Mouse (Mus musculus): Measurements from ENCODE around the gene Ccm2l.

Ccm2l gene

GRCm38 (mm10) chr2:153065747-153066508, at the start of gene Ccm2l:
Gene Ccm2l, plus strand, starts transcription at chr2:153065955.
- DNase-seq (ENCODE audit: low spot score) = no peak

GRCm38 (mm10) chr2:153016786-153017185, 49.0 kb upstream of the Ccm2l start:
- no peak for DNase-seq (ENCODE audit: low spot score)

GRCm38 (mm10) chr2:153019355-153019754, 46.4 kb upstream of the Ccm2l start:
- DNase-seq (ENCODE audit: low spot score) = no peak

- no peak for DNase-seq (ENCODE audit: low spot score)
Observed at GRCm38 (mm10) chr2:153021163-153021562, 44.6 kb upstream of the Ccm2l start.

- DNase-seq (ENCODE audit: low spot score) = no peak
Observed at GRCm38 (mm10) chr2:153022855-153023254, 42.9 kb upstream of the Ccm2l start.

GRCm38 (mm10) chr2:153026052-153026451, 39.7 kb upstream of the Ccm2l start:
- no peak for DNase-seq (ENCODE audit: low spot score)

GRCm38 (mm10) chr2:153027501-153027900, 38.3 kb upstream of the Ccm2l start:
- no peak for DNase-seq (ENCODE audit: low spot score)

- no peak for DNase-seq (ENCODE audit: low spot score)
Observed at GRCm38 (mm10) chr2:153030422-153030821, 35.3 kb upstream of the Ccm2l start.

- DNase-seq (ENCODE audit: low spot score) = no peak
Observed at GRCm38 (mm10) chr2:153031126-153032082, 34.4 kb upstream of the Ccm2l start, which contains the start of gene Xkr7. Gene Xkr7, plus strand, starts transcription at chr2:153031852.

GRCm38 (mm10) chr2:153032083-153032842, 33.5 kb upstream of the Ccm2l start:
- no peak for DNase-seq (ENCODE audit: low spot score)

- DNase-seq (ENCODE audit: low spot score) = no peak
Observed at GRCm38 (mm10) chr2:153032973-153033372, 32.8 kb upstream of the Ccm2l start.

- DNase-seq (ENCODE audit: low spot score) = no peak
Observed at GRCm38 (mm10) chr2:153033545-153034230, 32.1 kb upstream of the Ccm2l start.

- no peak for DNase-seq (ENCODE audit: low spot score)
Observed at GRCm38 (mm10) chr2:153036690-153037089, 29.1 kb upstream of the Ccm2l start.

- no peak for DNase-seq (ENCODE audit: low spot score)
Observed at GRCm38 (mm10) chr2:153043886-153044285, 21.9 kb upstream of the Ccm2l start.

GRCm38 (mm10) chr2:153045884-153046299, 19.9 kb upstream of the Ccm2l start:
- DNase-seq (ENCODE audit: low spot score) = peak; percentile 20

GRCm38 (mm10) chr2:153047828-153048465, 17.8 kb upstream of the Ccm2l start:
- DNase-seq (ENCODE audit: low spot score) = peak; percentile 40

GRCm38 (mm10) chr2:153049288-153049996, 16.3 kb upstream of the Ccm2l start:
- DNase-seq (ENCODE audit: low spot score) = peak; percentile 21

- no peak for DNase-seq (ENCODE audit: low spot score)
Observed at GRCm38 (mm10) chr2:153049997-153050358, 15.8 kb upstream of the Ccm2l start.

GRCm38 (mm10) chr2:153051095-153051494, 14.7 kb upstream of the Ccm2l start:
- no peak for DNase-seq (ENCODE audit: low spot score)

- DNase-seq (ENCODE audit: low spot score) = no peak
Observed at GRCm38 (mm10) chr2:153051537-153051936, 14.2 kb upstream of the Ccm2l start.
